Mouse (Mus musculus): Measurements from ENCODE around the gene Med16.

DNA sequence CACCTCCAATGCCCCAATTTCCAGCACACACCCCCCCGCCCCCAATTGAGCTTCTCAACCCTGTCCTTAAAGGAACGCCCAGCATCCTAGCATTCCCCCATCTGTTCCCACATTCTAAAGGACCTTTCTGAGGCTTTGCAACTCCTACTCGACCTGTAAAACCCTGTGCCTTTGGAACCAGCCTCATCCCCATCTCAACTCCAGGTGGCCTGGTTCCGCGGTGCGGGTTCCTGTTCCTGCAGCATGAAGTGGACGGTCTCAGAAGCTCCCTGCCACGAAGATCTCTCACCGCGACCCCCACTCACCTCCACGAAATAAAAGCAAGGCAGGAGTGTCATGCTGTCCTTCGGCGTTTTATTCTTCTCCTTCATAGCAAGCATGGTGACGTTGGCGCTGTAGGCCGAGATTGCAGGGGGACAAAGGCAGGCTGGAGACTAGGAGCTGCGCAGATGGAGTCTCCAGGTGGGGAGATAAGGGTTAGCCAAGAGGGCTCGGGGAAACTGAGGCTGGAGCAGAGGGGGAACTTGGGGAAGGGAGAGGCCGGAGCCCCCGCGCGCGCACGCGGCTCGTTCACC, 34.9 kb downstream of the Med16 start:
- no peak for TF ChIP-seq EP300 (IDR thresholded peaks at IDR 0.05; ENCODE audit: low read length)
- no peak for TF ChIP-seq MAFK (IDR thresholded peaks at IDR 0.05; ENCODE audit: insufficient replicate concordance, low read length)
